Mouse (Mus musculus) forebrain, postnatal 0 days (tissue): Measurements from ENCODE around the gene Hsp90ab1. TPM values are rescaled to one million over a fixed set of nuclear protein-coding genes. Genes with fewer than 3 reads are reported as not detected.

Source experiments
- ATAC-seq: fragments of 200-750 bp; cut with Nextera tagmentation; 2 replicates; pipeline ENCODE4 v1.8.0; 2017; ENCODE audit warnings: mild to moderate bottlenecking, moderate library complexity
- DNase-seq: peaks from one replicate; pipeline ENCODE4 v3.0.0-alpha.2; 2015
- H3K27ac ChIP-seq: fragments of 300-500 bp; sonication (generic); 2 replicates; pipeline ENCODE4 v1.5.1; 2014; ENCODE audit warnings: low read depth, mild to moderate bottlenecking, antibody characterized with exemption, low read length, moderate library complexity, mixed read lengths
- H3K27me3 ChIP-seq: fragments of 300-500 bp; sonication (generic); 2 replicates; pipeline ENCODE4 v1.6.1; 2014; ENCODE audit warnings: mild to moderate bottlenecking, low read length, mixed read lengths; ENCODE audit not compliant: insufficient read depth
- H3K36me3 ChIP-seq: fragments of 300-500 bp; sonication (generic); 2 replicates; pipeline ENCODE4 v1.6.1; 2014; ENCODE audit warnings: mild to moderate bottlenecking, moderate library complexity; ENCODE audit not compliant: insufficient read depth
- H3K4me1 ChIP-seq: fragments of 300-500 bp; sonication (generic); 2 replicates; pipeline ENCODE4 v1.6.1; 2014; ENCODE audit warnings: antibody characterized with exemption; ENCODE audit not compliant: insufficient read depth
- H3K4me2 ChIP-seq: fragments of 300-500 bp; sonication (generic); 2 replicates; pipeline ENCODE4 v1.6.1; 2014; ENCODE audit warnings: low read depth, mild to moderate bottlenecking, moderate library complexity
- H3K4me3 ChIP-seq: fragments of 300-500 bp; sonication (generic); 2 replicates; pipeline ENCODE4 v1.5.1; 2014; ENCODE audit warnings: low read depth, low read length, mixed read lengths
- H3K9ac ChIP-seq: fragments of 300-500 bp; sonication (generic); 2 replicates; pipeline ENCODE4 v1.6.1; 2014; ENCODE audit warnings: mild to moderate bottlenecking
- H3K9me3 ChIP-seq: fragments of 300-500 bp; sonication (generic); 2 replicates; pipeline ENCODE4 v1.6.1; 2016; ENCODE audit warnings: low read length
- CTCF ChIP-seq: sonication (generic); IDR thresholded peaks from 2 replicates; pipeline ENCODE4 v1.5.1; 2016; ENCODE audit warnings: antibody characterized with exemption, control low read depth, low read depth
- WGBS: fragments of 180-500 bp; shearing (Covaris S2); extraction: QIAGEN DNeasy Blood & Tissue Kit; methylation state at CpG from one replicate; pipeline ENCODE4 v1.1.7; 2014; 5-methylcytosine and 5-hydroxymethylcytosine counted together
- polyA plus RNA-seq: library from polyadenylated mRNA; unstranded; fragments of >200 nt; fragmentation: Nextera tagmentation; extraction: Ambion mirVana; gene quantifications from 2 replicates; pipeline ENCODE4 v1.2.1, GENCODE M21; 2015
- total RNA-seq: library from RNA; depleted of rRNA; stranded (reverse); fragments of >200 nt; gene quantifications from 2 replicates; pipeline ENCODE4 v1.2.3, GENCODE M21; 2014

Hsp90ab1 gene
- total and polyA plus RNA-seq, 2 experiments from 2014 or later, result 1,351 to 1,497 TPM

DNA sequence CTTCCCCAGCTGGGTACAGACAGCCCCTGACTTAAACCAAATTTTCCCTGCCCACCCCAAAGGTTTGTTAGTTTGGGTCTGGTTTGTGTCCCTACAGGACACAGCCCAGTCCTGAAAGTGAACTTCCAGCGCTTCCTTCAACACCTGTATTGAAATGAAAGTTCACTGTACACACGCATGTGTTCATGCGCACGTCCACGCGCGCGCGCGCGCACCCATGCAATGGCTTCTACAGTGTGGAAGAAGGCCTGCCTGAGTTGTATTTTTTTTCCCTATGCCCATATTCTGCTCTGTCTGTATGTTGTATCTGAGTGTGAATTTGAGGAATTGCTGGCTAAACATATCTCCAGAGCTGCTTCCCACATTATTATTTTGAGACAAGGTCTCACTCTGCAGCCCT, 8.0 kb downstream of the Hsp90ab1 start:
- Histone ChIP-seq H3K9me3 (no peaks in the 10 kb centered on the region), H3K4me2 (peak overlapping the region; percentile 98), H3K4me3 (peak overlapping the region; percentile 84), H3K9ac (peak overlapping the region; percentile 89; the same call in 1 of the 2 replicates), H3K36me3 (peaks cover 49% of the 10 kb centered on the region), H3K27ac (no peak overlapping the region), H3K4me1 (no peaks in the 10 kb centered on the region; the same call in 1 of the 2 replicates), H3K27me3 (no peaks in the 10 kb centered on the region)
- 95% methylated on average over 11 of the region's 11 CpGs for WGBS
- ATAC-seq (no peak), DNase-seq (no peak)
- no peak for TF ChIP-seq CTCF

- Histone ChIP-seq H3K27me3 (no peaks in the 10 kb centered on the region), H3K4me1 (no peaks in the 10 kb centered on the region; the same call in 1 of the 2 replicates), H3K4me3 (peak overlapping the region; percentile 84), H3K36me3 (peaks cover 44% of the 10 kb centered on the region), H3K27ac (peak overlapping the region; percentile 80), H3K9ac (peak overlapping the region; percentile 89), H3K4me2 (peak overlapping the region; percentile 98), H3K9me3 (no peaks in the 10 kb centered on the region)
- DNase-seq (no peak), ATAC-seq (no peak)
- 8% methylated on average over 18 of the region's 18 CpGs for WGBS
- no peak for TF ChIP-seq CTCF
Measured at GRCm38 (mm10) chr17:45564531-45565084, 8.5 kb downstream of the Hsp90ab1 start.

DNA sequence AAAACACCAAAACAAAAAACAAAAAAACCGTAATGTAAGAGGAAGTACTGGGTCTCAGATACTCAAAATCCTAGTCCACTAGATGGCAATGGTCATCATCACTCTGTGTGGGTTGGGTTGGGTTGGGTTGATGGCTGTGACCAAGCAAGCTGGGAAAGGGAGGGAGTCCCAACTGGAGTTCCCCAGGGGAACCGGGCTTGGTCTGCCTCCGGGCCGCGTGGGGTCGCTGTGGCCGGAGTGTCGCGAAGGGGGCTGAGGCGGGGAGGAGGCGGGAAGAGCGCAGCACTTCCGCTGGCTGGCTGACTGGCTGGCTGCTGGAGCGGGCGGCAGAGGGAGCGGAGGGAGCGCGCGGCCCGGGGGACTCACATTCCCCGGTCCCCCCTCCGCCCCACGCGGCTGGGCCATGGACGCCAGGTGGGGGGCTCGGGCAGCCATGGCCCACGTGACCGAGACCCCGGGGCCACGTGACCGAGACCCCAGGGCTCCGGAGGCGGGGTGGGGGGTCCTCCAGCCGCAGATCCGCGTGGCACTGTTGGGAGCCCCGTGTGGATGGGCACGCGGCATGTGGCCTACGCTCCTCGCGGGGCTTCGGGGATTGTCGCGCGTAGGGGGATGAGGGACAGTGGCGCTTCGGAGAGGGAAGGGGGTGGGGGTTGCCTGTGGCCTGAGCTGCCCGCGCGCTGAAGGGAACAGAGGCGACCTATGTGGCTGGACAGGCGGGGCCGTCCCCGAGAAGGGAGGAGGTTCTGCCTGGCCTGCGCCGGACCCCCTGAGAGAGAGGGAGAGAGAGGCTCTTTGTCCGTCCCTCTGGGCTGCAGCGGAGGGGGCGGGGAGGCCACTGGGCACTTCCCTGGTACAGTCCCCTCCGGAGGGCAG, 9.2 kb downstream of the Hsp90ab1 start, which contains the start of gene Slc35b2:
Gene Slc35b2, plus strand, starts transcription at position 220 of the 876 bp plus-strand sequence.
- peak within 1 kb of the TSS; percentile 89 for H3K9ac ChIP-seq
- H3K4me3 ChIP-seq, result peak within 1 kb of the TSS; percentile 84
- no peaks in the 10 kb centered on the region for H3K9me3 ChIP-seq
- peak within 1 kb of the TSS; percentile 98 for H3K4me2 ChIP-seq
- H3K27me3 ChIP-seq, result no peaks in the 10 kb centered on the region
- H3K36me3 ChIP-seq, result peaks cover 37% of the 10 kb centered on the region
- ATAC-seq, result peak; percentile 94
- WGBS, result 1% methylated on average over 45 of the region's 61 CpGs
- DNase-seq, result peak; percentile 94
- TF ChIP-seq CTCF, result peak; percentile 93
- H3K4me1 ChIP-seq, result no peaks in the 10 kb centered on the region; the same call in 1 of the 2 replicates
- H3K27ac ChIP-seq, result peak within 1 kb of the TSS; percentile 80

DNA sequence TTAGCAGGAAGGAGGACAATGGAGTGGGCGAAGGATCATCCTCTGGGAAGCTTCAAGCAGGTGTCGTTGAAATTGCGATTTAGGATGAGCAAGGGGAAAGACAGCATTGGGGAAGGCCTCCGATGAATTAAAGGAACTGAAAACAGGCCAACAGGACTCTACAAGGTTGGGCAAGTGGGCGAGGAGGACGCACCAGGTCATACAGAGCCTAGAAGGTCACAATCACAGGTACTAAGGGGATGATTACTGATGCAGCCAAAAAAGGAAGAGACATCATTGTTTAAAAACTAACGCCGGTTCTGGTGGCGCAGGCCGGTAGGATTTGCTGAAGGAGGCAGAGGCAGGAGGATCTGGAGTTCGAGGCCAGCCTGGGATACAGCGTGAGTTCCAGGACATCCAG, 9.9 kb downstream of the Hsp90ab1 start:
- no peaks in the 10 kb centered on the region for H3K27me3 ChIP-seq
- no peaks in the 10 kb centered on the region for H3K9me3 ChIP-seq
- H3K36me3 ChIP-seq, result peaks cover 30% of the 10 kb centered on the region
- ATAC-seq (no peak), DNase-seq (no peak)
- H3K9ac ChIP-seq, result no peak overlapping the region
- peak overlapping the region; percentile 98; the same call in 1 of the 2 replicates for H3K4me2 ChIP-seq
- WGBS, result 80% methylated on average over 12 of the region's 12 CpGs
- H3K4me1 ChIP-seq, result no peaks in the 10 kb centered on the region; the same call in 1 of the 2 replicates
- TF ChIP-seq CTCF, result no peak
- no peak overlapping the region for H3K27ac ChIP-seq
- no peak overlapping the region for H3K4me3 ChIP-seq

- WGBS, result 87% methylated on average over 15 of the region's 15 CpGs
- no peak for TF ChIP-seq CTCF
- no peak overlapping the region for H3K4me3 ChIP-seq
- no peak overlapping the region for H3K9ac ChIP-seq
- H3K36me3 ChIP-seq, result no peaks in the 10 kb centered on the region
- peaks cover 6% of the 10 kb centered on the region; the same call in 1 of the 2 replicates for H3K4me1 ChIP-seq
- ATAC-seq (no peak), DNase-seq (no peak)
- no peaks in the 10 kb centered on the region for H3K27me3 ChIP-seq
- no peaks in the 10 kb centered on the region for H3K9me3 ChIP-seq
- no peak overlapping the region for H3K4me2 ChIP-seq
- H3K27ac ChIP-seq, result no peak overlapping the region
Measured at GRCm38 (mm10) chr17:45559732-45560525, 13.1 kb downstream of the Hsp90ab1 start.

DNA sequence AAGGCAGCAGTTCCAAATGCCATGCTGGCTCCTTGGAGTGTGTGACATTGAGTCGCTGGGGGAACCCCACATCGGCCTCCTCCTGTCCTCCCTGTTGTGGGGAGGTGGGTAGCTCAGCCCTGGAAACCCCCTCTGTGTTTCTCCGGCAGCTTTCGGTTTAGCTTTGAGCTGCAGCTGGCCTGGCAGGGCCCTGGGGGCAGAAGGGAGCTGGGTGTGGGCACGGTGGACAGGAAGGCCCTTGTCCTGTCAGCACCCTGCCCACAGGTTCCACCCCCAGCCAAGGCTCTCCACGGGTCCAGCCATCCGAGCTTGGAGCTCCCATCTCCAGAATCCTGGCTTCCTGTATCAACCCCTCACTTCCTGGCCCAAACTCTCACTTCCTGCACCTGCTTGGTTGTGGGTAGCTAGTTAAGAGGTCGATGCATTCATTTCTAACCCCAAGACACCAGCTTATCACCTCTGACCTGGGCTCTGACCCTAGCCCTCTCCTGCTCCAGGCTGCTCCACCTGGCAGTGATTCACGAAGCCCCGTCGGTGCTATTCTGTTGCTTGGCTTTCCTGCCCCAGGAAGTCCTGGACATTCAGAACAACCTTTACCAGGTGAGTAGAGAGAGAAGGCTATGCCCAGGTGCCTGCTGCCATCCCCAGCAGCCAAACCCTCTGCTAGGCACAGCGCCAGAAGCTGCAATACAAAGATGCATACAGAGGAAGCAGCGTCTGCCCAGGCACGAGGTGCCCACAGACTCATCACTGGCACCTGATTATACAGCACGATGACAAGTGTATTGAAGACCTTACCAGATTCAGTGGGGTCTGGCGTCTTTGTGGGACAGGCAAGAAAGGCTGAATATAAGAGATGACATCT, 14.8 kb downstream of the Hsp90ab1 start:
- Histone ChIP-seq H3K9ac (no peak overlapping the region), H3K27ac (no peak overlapping the region), H3K4me3 (no peak overlapping the region), H3K9me3 (no peaks in the 10 kb centered on the region), H3K27me3 (no peaks in the 10 kb centered on the region), H3K4me1 (0 out of 2 replicates have a peak, but pooled peaks cover 6% of the 10 kb centered on the region), H3K36me3 (no peaks in the 10 kb centered on the region), H3K4me2 (no peak overlapping the region)
- ATAC-seq, result no peak
- TF ChIP-seq CTCF, result no peak
- DNase-seq, result no peak
- WGBS, result 71% methylated on average over 16 of the region's 16 CpGs
